Mouse (Mus musculus) thymus, postnatal 4 days (tissue): ENCODE data around the gene Cdk6.
"Not testable (repeated sequence)": the region's sequence is repeated elsewhere in the genome, so short reads cannot be mapped to it uniquely, and the experiment has no call there.

Experiments
- DNase-seq: peaks from one replicate; pipeline ENCODE4 v3.0.0; 2021

Cdk6 gene

DNA sequence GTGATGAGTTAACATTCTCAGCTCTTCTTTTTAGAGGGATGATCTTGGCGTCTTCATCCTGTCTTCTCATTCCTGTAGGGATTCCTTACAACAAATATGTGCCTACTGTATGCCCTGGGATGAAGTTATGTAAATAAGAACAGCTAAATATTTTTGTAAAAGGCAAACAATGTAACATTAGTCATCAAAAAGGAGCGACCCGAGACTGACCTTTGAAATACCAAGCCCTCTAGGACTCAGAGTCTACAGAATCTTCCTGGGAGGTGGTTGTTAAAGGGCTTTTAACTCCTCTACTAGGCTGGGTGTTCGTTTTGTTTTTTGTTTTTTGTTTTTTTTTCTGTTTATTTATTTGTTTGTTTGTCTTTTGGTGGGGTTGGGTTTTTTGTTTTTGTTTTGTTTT lies 4.3 kb downstream of the Cdk6 start:
- DNase-seq = not testable (repeated sequence)

DNA sequence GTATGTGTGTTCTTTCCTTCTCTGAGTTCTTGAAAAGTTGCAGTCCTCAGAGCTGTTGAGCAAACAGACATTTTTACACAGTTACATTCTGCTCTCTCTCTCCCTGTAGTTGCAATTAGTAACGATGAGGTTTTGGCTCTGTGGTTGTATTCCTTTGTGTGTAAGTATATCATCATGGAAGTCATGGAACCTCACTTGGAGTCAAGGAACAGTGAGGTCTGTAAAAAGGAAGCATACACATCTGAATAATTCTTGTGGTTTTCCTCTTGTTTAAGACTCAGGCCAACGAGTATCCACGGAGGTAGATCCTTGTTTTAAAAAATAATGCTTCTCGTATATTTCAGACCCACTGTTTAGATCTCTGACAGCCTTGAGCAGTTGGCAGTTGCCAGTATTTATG lies 8.1 kb downstream of the Cdk6 start:
- not testable (repeated sequence) for DNase-seq

DNA sequence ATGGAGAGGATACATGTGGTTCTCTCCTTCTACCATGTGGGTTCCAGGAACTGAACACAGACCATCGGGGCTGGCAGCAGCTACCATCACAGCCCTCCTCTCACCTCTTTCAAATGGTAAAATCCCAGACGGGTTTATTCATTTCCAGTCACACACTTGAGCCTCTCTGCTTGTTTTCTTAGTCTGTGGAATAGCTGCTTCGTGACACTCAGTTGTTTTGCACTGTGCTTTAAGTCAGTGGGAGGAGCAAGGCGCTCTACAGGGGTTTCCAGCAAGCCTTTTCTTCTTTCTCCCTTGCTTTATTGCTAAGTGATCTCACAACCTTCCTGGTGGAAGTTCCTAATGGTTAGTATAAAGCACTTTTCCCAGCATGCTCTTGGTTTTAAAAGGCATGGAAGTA lies 10.6 kb downstream of the Cdk6 start:
- DNase-seq = not testable (repeated sequence)

DNA sequence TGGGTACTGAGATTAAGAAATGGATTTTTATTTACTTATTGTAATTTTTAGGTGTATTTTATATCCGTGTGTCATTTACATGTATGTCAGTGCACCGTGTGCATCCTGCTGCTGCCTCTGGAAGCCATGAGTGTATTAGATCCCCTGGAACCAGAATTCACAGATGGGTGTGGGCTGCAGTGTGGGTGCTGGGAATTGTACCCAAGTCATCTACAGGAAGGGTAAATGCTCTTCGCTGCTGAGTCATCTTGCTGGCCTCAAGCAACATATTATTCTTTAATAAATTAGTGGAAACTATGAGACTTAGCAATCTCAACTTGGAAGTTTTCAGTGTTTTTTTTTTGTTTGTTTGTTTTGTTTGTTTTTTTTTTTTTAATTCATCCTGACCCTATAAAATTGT lies 11.0 kb downstream of the Cdk6 start:
- no peak for DNase-seq

DNA sequence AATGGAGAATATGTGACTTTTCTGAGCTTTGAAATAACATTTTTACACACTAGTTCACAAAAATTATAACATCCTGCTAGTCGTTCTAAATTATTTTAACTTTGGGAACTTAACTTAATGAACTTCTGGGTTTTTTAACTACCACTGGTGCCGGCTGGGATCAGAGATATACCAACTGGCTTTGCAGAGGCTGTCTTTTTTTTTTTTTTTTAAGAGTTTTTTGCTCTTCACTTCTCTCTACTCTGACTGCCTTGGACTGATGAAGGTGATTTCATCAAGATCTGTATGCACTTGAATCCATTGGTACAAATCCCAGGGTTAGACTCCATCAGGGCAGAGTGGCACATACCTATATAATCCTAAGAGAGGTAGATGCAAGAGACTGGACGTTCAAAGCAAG lies 11.5 kb downstream of the Cdk6 start:
- no peak for DNase-seq

DNA sequence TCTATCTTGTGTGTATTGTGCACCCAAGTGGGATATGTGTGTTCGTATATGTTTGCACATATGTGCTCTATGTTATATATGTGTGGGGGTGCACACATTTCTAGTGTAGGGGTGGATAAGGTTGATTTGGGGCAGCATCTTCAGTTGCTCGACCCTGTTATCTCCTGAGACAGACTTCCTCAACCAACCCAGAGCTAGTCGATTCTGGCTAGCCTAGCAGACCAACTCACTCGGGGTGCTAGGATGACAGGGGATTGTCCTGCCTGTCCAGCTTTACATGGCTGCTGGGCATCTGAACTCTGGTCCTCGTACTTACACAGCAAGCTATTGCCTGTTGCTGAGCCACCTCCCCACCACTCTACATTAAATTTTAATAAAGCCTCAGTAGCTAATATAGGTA lies 13.0 kb downstream of the Cdk6 start:
- DNase-seq = no peak

DNA sequence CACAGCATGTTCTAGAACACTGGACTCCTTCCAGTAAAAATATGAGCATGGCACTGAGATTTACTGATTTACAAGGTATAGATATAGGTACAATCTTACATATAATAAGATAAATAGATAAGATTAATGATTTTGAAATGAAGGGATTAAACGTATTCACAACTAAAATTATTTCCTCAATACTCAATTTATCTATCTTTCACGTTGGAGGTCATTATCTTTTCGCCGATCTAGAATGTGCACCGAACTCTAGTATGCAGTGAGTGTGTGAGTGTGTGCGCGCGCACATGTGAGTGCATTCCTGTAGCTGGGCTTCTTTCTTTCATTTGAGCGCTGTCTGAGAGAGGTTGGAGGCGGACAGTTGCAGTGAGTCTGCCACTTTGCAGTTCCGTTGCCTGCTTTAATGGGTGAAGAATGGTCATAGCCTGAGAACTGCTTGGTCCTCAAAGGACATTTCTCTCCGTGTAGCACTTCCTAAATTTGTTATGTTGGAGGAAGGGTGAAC lies 13.8 kb downstream of the Cdk6 start:
- DNase-seq = no peak

DNA sequence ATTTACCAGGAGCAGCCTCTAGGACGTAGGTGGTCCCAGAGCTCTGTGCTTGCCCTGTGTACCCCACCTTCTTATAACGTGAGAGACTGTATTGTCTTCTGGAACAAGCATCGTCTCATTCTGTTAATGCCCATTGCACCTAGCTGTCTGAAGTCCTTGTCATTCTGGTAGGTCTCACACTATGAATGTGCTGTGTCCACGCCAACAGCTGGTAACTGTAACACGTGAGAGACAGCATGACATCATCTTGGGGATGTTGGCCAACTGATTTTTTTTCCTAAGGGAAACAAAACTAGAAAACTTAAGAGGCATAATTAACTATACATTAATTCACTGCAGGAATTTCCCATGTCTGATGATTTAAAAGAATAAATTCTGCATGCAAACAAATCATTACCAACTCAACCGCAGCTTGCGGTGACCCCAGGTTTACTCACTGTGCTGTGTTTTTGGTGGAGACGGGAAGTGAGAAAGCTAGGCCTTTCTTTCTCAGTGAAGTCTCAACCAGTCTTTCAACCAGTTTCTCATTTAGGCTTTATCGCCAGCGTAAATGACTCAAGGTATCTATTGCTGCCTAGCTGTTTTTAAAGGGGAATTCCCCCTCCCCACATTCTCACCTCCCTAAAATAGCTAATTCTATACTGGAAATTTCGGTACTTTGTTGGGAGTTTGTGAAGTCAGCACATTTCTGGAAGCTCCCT lies 14.4 kb downstream of the Cdk6 start:
- peak; percentile 18 for DNase-seq

DNA sequence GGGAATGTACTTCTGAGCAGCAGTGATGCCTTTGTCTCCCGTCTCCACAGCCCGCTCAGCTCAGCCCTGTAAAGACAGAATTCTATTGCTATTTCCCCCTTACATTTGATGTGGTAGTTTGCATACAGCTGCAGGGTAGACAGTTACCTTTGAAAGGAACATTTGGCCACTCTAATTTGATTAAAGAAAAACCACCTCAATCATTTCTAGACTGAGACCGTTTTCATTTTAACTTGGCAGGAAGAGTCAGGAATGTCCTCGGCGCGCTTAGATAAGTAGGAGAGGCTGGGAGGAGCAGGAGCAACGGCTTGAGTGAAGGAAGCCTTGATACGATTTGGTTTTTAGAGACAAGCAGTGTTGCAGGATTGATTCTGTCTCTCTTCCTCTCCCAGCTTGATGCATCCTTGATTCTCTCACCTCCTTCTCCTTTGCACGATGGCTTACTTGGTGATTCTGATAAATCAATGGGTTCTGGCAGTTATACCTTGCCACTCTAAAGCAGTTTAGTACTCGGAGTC lies 15.0 kb downstream of the Cdk6 start:
- peak; percentile 26 for DNase-seq

DNA sequence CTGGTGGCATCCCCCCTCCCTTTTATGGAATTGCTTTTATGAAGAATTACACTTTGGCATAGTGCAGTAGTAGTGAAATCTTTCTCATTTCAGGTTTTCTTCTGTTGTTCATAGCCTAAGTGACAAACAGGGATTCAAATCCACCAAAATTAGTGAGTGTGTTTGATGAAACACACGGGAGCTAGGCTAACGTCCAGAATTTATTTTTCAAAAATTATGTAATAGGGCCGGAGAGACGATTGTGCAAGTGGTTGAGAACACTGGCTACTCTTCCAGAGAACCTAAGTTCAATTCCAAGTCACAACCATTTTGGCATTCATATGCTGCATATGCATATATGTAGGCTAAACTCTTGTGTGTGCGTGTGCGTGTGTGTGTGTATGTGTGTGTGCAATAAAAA lies 16.2 kb downstream of the Cdk6 start:
- no peak for DNase-seq

DNA sequence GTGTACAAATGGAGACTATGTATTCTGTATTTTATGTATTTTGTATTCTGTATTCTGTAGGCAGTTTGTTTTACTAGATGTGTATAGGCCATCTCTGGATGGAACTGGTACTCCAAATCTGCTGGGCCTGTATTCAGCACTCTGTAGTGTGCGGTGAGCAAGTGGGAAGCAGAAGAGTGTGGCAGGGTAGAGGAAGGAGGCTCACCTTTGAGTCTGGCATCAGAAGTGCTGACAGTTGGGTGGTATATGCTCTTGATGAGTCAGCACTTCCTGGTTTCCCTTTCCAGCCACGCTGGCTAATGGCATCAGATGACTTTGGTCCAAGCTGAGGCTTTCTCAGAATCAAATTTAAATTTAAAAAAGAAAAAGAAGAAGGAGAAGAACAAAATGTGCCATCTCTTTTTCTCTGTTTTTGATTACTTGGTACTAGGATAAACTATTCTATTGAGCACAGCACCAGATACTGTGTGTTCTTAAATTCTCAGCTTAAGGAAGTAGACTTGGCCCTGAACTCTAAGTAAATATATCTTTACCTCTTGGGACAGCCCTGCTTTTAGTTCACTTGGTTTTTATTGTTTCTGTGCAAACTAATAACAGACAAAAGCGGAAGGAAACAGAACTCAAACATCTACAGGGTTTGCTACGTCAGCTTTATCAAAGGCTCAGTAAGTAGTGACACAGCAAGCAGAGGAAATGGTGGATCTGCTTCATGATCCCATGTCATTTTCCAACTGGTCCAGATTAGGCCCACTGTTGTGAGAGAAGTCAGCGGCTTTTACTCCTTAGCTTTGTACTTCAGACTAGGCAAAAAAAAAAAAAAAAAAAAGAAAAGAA lies 17.6 kb downstream of the Cdk6 start:
- DNase-seq = no peak

DNA sequence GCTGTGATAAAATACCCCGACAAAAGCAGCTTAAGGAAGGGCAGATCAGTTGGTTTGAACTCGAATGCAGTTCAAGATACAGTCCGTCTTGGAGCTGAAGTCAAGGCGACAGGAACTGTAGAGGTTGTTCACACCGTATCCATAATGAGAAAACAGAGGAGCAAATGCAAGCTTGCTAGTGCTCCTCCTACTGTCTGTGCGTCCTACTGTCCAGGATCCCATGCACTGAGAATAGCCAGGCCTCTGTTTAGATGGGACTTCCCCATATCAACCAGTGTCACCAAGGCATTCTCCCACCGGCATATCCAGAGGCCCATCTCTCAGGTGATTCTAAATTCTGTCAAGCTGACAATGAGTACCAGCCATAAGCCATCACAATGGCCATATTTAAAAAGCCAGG lies 18.6 kb downstream of the Cdk6 start:
- DNase-seq = no peak

DNA sequence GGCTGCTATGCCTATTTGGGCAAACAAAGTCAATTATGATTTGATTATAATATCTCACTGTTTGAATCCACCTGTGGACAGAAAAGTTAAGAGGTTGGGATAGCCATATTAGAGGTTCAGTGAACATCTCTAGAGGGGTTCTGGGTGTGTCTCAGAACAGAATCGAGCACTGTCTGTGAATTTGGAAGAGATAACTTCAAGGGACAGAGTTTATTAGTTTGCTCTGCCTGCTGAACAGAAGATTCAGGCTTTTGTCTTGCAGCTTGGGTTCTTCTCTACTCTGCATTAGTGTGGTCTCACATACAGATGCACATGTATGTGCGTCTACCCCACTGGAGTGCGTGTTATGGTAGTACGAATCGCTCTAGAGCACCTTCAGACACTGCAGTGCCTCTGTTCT lies 20.0 kb downstream of the Cdk6 start:
- no peak for DNase-seq

DNA sequence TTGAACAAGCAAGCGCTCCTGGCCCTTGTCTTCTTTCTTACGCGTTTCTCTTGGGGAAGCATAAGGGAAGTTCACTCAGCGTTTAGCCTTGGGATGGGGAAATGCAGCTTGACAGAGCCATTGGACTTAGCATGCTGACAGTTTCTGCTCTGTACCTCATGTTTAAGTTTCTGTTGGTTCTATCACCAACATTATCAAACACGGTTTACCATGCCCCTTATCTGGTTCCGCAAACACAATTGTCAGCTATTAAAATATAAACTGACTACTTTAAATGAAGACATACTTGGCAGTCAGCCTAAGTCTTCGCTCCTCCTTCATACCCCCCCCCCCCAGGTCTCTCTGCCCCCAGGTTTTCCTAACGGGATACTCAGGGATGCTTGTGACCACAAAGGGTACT lies 20.8 kb downstream of the Cdk6 start:
- no peak for DNase-seq

DNA sequence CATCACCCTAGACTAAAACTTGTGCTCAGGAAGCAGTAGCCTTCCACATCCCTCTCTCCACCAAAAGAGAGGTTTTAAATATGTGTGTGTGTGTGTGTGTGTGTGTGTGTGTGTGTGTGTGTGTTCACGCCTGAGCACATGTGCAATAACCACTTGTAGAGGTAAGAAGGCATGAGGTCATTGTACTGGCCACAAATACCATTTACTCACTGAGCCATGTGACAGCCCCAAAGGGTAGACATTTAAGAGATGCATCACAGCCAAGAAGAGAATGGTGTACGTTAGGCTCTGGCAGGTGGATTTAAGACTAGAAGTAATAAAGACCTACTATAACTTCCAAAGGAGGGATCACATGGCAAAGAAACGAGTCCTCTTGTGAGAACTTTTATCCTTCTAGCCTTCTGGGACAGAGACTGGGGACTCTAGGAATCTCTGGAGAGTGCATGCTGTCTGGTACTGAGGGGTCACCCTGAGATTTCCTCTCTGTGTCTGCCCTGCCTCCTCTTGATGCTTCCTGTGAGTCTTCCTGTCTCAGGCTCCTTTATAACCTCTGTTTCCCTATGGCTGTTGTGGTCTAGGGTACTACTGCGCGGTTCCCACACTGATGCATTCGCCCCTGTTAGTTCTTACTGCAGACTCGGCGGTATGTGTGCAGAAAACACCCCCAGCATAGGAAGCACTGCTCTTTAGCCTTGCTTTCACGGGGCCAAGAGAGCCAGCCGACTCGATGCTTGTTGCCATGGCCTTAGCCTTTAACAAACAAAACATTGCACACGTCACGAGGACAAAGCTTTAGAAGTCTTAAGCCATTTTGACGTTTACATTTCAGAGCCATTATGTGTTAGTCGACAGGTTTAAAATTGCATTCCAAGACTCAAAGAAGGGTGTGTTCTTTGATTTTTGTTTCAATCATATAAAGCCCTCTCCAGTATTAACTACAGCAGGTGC lies 22.0 kb downstream of the Cdk6 start:
- DNase-seq = no peak

DNA sequence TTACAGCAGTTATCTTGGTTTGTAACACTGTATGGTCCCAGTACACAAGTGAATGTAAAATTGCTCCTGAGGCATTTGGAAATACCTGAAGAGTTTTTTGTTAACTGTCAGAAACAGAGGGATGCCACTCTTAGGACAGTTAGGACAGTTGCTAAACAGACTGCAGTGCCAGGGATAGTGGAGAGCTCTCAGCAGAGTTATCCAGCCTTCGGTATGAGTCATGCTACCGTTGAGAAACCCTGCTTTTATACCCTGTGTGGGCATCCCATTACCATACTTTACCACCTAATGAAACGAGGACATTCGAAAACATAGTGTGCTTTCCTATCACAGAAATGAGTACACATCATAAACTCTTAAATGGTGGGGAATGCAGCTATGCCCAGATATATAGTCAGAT lies 25.8 kb downstream of the Cdk6 start:
- DNase-seq = no peak

DNA sequence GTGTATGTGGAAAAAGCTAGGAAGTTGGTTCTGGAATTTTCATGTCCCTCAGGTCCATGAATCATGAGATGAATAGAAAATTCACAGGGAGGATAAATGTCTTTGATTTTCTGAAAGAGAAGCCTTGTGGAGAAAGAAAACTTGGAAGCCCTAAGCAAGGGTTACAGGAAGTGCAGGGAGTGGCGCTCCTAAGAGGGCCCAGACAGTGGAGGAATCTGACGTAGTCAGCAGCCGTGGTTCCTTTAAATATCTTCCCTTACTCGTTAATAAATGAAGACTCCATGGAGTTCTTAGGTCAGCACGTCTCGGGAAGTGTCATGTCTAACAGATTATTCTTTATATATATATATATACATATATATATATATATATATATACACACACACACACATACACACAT lies 28.0 kb downstream of the Cdk6 start:
- no peak for DNase-seq

DNA sequence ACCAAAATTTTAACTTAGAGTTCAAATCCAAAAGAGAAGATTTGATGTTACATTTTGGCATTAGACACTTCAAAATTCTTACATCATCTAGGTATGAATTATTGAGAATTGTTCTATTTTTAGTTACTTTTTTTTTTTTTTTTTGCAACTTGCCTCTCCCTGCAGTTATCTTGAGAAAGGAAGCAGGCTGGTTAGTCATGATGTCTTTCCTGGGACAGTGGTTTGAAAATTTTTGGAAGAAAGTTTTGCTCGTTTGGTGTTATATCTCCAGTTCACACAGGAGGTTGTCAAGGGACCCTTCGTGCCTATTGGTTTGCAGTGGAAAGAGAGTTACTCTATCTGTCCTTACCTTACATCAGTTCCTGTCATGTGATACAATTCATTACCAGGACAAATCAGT lies 29.9 kb downstream of the Cdk6 start:
- DNase-seq = no peak

DNA sequence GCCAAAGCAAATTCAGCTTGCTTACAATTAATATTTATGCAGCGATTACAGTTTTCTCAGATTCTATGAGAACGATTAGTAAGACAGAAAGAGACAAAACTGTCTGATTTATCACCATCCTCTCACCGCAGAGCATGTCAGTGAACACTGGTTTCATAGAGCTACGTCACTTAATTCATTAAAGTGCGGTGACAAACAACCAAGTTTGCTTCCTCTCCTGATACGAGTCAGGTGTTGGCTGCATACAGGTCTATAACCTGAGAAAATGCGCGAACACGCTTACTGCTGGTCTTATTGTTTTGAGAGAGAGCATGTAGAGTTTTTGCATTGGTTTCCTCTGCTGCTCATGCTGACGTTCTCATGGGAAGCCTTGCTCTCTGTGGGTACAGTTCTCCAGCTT lies 31.9 kb downstream of the Cdk6 start:
- DNase-seq = no peak

DNA sequence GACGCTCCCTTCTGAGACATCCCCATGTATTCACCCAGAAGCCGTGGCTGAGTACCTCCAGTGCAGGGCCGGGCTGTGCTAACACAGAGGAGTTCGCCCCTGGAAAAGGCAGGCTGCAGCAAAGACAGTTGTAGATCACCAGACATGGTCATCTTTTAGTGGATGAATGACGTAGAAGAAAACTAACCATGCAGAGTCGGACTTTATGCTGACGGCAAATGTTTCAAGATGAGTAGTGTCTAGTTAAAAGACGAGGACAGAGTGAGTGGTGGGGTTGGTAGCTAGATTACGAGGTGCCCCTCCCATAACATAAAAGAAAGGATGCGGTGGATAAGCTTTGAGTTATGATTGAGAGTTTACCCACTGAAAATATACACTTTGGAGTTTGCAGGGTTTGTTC lies 33.5 kb downstream of the Cdk6 start:
- DNase-seq = no peak

DNA sequence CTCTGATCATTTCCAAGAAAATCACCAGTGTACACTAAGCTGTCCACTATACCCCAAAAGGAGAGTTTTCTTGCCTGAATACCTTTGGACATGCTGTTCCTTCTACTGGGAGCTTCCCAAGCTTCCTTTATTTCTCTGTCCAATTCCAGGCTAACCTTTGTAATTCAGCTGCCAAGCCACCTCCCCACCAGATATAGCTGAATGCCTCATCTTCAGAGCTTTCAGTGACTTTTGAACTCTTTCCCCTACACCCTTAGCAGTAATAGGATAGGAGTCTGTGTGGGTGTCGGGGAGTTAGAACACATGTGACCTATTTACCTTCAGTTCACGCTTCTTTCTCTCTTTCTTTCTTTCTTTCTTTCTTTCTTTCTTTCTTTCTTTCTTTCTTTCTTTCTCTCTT lies 34.9 kb downstream of the Cdk6 start:
- DNase-seq = no peak

DNA sequence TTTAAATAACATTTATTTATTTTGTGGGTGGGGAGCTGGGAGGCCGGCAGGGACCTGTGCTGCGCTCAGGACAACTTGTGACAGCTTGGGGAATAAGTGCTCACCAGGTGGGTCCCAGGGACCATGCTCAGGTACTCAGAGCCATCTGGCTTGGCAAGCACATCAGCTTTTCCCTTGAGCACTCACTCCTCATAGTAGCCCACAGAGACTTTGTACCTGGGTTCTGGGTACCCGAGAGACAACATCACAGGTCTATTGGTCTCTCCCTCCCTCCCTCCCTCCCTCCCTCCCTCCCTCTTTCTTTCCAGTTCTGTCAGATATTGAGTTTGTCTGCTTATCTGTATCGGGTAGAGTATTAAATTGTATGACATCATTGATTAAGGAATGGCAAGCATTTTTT lies 38.0 kb downstream of the Cdk6 start:
- no peak for DNase-seq

DNA sequence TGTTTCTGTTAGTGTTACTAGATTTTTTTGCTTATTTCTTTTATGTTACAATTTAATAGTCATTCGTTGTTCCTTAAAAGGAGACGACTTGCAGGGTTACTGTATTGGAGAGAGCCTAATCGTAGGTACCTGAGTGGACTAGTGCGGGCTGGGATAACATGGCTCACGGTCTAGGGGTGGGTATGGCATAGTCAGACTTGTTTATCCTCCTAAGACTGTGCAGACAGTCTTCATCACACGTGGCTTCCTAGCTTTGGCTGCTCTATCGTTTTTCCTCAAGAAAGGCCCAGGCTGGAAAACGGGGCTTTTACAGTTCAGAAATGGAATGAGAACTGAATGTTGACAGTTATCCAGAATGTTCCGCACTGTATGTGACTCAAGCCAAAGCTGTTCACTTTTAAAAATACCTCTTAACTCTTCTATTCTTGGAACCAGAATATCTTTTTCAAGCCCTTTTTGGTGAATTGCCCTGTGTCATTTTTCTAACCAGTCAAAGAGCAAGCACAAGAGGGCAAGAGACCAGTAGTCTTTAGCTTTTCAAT lies 39.5 kb downstream of the Cdk6 start:
- no peak for DNase-seq
